Mouse (Mus musculus): ENCODE data around the gene Ccdc114. TPM values are rescaled to one million over a fixed set of nuclear protein-coding genes. Genes with fewer than 3 reads are reported as not detected.
"Not testable (repeated sequence)": the region's sequence is repeated elsewhere in the genome, so short reads cannot be mapped to it uniquely, and the experiment has no call there.

Ccdc114 gene
- total RNA-seq (2021): 1 to 10 TPM; 3.0 TPM

DNA sequence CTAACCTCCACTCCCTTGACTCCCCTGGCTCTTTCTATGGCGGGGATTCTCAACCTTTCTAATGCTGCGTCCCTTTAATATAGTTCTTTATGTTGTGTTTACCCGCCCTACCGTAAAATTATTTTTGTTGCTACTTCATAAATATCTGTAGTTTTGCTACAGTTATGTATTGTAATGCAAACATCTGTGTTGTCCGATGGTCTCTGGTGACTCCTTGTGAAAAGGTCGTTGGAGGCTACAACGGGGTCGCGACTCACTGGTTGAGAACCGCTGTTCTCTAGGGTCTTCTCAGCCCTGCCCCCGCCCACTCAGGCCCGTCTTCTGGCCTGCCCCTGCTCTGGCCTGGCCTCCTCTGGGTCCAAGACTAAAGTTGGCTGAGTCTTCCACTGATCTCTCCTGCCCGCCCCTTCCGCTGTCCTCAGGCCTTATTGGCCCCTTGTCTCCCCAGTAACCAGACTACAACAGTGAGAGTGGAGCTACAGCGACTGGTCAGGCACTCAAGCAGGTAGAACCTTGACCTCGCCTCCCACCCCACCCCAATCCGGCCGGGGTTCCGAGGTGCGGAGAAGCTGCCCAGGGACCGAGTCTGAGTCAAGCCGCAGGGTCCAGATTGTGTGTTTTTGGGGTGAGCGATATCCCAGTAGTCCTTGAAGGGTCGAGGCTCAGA lies at the start of gene Ccdc114:
Gene Ccdc114 (plus strand): TSS at position 311 of the 667 bp plus-strand sequence.
- DNase-seq: peak in 1 of 2 experiments; percentile 23

DNA sequence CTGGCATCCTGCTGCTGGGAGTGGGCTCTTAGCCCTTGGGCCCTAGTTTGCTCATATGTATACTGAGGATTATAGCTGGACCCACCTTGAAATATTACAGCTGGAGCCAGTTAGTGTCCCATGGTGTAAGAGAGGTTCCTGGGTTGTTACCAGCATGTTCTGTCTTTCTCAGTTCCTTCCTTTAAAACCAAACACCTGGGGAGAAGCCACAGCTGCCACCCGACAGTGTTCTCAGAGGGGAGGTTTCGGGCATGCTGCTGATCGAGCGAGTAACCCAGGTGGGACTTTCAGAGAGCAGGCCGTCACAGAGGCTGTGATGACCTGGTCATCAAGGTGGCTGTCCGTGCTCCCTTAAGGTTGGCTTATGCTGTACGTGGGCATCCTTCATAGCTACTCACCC lies 47.0 kb upstream of the Ccdc114 start:
- DNase-seq: no peak

DNA sequence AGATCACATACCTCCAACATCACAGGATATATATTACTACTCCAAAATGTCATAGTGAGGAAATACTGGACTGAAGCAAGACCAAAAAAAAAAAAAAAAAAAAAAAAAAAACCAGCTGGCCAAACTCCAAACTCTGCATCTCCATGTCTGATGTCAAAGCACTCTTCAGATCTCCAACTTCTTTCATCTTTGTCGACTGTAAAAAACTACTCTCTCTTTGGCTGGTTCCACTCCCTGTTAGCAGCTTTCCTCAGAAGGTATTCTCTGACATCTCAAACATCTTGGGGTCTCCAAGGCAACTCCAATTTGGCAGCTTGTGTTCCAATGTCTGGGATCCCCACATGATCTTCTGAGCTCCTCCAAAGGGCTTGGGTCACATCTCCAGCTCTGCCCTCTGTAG lies 45.6 kb upstream of the Ccdc114 start, which contains the start of gene Grin2d:
Gene Grin2d (minus strand): TSS at position 101 of the 400 bp plus-strand sequence.
- not testable (repeated sequence) for DNase-seq

DNA sequence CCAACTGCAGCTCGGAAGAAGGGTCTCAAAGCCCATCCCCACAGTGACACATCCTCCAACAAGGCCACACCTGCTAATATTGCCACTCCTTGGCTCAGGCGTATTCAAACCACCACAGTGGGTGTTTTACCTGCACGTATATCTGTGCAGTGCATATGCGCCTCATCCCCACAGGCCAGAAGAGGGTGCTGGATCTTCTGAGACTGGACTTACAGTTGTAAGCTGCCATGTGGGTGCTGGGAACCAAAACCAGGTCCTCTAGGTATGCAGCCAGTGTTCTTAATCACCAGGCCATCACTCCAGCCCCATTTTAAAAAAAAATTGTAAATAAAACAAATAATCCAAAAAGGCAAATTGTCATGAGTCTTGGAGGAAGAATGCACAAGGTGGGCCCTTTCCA lies 43.3 kb upstream of the Ccdc114 start:
- DNase-seq: no peak

DNA sequence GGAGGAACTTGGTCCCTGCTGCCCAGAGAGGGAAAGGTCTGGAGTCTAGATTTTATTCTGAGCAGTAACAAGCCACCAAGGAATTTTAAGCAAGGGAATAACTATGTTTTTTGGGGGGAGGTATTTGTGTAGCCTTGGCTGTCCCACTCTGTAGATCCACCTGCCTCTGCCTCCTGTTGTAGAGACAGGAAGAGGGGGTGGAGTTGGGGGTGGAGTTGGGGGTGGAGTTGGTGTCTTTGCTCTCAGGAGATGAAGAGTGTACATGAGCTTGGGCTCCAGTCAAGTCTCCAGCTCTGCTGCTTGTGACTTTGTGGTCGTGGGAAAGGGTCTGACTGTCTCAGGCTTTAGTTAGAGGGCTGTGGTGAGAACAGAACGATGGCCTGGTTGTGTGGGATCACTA lies 42.9 kb upstream of the Ccdc114 start:
- no peak for DNase-seq

DNA sequence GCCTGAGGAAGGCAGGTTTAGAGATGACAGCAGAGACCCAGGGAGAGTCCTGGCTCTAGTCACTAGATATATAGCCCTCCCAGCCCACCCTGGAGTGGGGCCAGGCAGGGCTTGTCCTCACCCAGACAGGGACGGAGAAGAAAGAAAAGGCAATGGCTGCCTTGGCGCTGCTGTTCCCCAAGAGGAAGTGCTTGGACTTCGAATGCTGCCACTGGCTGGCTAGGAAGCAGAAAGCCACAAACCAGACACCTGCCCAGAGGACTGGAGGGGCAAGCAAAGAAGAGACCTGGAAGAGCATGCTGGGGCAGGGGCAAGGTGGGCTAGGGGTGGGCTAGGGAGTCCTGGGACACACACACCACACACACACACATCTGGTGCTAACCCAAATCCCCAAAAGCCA lies 36.6 kb upstream of the Ccdc114 start:
- no peak for DNase-seq

DNA sequence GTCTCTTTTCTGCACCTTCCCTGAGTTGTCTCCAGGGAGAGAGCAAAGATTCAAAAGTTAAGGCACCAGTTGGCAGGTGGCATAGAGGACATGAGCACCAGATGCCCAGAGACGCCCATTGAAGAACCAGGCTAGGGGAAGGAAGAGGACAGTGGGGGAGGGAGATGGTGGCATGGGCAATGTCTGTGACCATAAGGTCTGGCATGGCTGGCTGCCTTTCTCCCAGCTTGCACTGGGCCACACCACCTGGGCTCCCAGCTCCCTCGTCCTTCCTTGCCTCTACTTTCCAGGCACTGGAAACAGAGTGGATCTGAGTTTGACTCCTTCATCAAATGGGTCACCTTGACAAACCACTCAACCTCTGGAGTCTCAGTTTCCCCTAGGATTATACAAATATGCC lies 31.2 kb upstream of the Ccdc114 start:
- DNase-seq: no peak

DNA sequence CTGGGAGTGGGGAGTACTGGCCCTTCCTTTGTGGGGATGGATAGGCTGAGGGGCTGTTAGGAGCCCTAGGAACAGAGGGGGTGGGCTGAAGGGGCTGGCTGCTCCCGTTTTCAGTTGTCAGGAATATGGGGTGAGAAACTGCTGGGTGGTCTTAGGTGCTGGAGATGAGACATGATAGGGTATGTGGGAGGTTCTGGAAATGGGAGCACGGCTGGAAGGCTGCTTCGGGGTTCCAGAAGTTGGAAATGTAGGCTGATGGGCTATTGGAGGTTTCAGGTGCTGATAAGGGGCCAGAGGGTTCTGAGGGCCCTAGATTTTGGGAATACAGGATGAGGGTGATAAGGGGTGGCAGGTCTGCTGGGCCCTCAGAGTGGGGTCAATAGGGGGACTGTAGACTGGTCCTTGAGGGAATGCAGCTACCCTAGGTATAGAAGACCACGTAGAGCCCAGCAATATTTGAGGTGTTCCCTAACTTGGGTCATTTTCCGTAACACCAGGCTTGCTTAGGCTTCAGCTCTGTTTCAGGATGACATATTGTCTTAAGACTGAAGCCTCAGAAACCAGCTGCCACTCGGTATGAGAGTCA lies 27.8 kb upstream of the Ccdc114 start:
- no peak for DNase-seq

DNA sequence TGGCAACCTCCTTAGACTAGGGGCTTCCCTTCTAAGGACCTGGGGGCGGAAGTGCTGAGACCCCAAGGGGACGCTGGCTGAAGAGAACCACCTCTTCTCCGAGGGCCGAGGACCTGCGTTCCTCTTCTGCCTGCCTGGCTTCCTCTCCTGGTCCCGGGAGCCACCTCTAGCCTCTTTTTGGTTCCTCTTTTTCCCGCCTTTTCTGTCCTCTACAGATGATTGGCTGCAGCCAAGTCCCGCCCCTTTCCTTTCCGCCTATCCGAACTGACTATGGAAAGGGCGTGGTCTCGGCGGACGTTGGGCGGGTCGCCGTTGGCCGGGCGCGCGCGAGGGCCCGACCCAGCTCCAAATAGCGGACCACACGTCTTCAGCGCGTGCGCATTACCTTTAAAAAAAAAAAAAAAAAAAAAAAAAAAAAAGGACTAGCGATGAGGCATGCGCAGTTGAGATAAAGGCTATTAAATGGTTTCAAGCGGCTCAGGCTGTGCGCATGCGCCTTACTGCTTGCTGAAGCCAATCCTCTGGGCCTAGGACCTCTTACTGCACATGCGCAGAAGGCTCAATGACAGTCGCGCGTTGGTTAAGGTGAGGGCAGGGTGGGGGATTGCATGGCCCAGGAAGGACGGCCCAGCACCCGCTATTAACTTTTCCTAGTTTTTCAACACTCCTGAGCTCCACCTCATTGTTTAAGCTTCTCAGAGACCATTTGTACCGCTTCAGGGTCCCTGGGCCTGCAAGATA lies 27.2 kb upstream of the Ccdc114 start, which contains the start of the genes Syngr4 and Tmem143:
Gene Syngr4 (minus strand): TSS at position 198 of the 741 bp plus-strand sequence.
Gene Tmem143 (plus strand): TSS at position 425 of the 741 bp plus-strand sequence.
- DNase-seq: peak; percentile 94 to 96

DNA sequence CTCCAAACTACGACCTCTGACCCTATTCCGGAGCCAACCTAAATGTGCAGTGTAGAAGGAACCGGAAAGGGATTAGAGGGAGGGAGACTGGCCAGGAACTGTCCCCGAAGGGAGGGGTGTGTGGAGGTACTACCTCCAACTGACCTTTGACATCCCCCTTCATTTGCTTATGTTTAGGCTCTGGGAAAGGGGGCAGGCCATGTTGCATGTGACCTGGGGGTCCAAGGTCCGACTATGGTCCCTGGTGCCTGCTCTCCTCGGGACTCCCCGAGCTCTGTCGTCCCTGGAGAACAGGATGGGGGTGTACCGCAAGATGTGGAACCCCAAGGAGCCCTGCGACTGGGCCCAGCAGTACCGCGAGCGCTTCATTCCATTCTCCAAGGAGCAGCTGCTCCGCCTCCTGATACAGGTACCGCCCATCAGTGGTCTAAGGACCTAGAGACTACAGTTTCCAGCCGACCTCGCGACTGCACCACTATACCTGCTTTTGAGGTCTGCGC lies 26.6 kb upstream of the Ccdc114 start:
- peak; percentile 60 to 61 for DNase-seq

DNA sequence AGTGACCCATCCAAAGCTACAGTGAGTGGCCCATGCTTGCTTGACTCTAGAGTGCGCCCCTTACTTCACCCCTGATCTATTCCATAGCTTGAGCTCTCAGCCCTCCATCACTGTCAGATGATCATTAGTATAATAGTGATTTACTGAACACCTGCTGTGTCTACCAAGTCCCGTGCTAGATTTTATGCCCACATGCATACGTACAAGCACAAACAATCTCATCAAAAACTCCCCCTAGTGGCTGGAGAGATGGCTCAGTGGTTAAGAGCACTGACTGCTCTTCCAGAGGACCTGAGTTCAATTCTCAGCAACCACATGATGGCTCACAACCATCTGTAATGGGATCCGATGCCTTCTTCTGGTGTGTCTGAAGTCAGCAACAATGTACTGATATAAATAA lies 25.7 kb upstream of the Ccdc114 start:
- not testable (repeated sequence) for DNase-seq

DNA sequence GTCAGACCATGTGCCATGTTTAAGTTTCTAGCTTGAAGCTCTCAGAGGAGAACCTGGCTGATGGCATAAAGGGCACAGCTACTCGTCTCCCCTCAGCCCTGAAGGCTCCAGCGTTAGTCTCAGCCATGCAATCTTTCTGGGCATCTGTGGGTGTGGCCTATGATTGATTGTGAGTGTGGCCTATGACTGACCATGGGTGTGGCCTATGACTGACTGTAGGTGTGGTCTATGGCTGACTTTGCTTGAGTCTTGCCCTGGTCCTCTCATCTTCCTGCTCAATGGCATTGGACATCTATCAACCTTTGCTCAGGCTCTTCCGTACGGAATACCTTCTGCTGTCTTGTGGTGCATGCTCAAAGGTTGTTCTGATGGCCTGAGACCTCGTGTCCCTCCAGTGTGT lies 22.3 kb upstream of the Ccdc114 start:
- no peak for DNase-seq

DNA sequence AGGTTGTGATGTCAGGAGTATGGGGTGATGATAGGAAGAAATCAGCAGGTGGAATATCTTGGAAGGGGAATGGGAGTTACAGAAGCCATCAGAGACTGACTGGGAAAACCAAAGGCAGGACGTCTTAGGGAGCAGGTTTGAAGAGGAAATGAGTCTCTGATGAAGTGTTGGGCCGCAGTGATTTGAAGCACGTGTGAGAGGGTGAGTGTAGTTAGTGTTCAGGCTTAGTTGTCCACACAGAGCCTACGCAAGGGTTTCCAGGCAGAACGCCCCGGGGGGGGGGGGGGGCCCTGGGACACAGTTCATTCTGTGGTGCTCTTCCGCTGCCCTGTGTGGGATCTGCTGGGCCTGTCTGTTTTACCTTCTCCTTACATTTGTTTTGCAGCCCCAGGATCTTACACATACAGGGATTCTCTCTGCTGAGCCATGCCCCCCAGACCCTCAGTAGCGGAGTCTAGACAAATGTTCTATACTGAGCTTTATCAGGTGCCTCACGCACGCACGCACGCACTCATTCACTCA lies 21.3 kb upstream of the Ccdc114 start:
- no peak for DNase-seq

DNA sequence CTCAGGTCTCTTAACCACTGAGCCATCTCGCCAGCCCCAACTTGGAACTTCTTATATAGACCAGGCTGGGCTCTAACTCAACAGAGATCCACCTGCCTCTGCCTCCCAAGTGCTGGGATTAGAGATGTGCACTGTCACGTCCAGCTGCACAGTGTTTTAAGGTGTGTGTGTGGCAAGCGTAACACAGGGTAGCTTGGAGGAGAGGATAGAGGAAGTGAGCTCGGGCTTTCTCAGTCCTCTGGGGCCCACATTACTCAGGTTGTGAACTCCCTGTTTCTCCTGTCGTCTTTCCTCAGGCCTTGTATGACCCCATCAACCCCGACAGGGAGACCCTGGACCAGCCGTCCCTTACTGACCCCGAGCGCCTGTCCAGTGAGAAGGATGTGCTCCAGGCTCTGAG lies 17.2 kb upstream of the Ccdc114 start:
- no peak for DNase-seq

DNA sequence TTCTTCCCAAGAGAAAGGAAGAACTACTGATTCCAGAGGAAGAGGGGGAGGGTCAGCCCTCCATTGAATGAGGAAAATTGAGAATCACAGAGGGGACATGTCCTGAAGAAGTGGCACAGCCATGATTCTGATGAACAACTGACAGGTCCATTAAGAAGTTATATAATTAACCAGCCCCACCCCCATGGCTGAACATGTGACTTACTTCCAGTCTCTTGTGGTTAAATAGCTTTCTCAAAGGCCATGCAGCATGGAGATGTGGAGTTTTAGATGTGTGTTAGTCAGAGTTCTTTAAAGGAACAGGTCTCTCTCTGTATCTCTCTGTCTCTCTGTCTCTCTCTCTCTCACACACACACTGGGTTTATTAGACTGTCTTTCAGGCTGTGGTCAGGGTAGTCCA lies 15.5 kb upstream of the Ccdc114 start:
- DNase-seq: no peak

DNA sequence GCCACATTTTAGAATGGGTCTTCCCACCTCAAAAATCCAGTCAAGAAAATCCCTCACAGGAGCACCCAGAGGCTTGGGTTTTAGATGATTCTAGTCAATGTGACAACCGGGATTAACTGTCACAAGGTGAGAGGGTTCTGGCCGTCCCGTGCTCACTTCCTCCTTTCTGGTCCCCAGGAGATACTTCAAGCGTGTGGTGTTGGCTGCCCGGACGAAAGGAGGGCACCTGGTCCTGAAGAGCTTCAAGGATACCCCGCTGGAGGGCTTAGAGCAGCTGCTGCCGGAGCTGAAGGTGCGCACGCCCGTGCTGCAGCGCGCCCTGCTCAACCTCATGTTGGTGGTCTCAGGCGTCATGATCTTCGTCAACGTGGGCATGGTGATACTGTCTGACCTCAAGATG lies 14.7 kb upstream of the Ccdc114 start:
- DNase-seq: no peak

DNA sequence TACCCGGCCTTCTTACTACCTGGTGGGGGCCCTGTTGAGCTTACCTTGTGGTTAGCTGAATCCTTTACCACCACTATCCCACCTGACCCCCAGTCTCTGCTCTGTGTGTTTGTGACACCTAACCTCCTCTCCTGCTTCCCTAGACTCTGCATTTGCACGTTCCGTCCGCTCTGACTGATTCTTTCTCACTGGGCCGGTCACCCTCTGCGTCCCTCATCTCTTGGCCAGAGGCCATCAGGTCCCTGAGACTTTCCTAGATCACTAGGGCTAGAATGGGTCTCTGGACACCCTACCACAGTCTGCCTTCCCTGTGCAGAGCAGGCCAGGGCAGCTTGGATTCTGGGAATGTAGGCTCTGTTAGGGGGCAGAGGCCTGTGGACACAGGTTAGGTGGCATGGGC lies 9.8 kb upstream of the Ccdc114 start:
- DNase-seq: no peak

DNA sequence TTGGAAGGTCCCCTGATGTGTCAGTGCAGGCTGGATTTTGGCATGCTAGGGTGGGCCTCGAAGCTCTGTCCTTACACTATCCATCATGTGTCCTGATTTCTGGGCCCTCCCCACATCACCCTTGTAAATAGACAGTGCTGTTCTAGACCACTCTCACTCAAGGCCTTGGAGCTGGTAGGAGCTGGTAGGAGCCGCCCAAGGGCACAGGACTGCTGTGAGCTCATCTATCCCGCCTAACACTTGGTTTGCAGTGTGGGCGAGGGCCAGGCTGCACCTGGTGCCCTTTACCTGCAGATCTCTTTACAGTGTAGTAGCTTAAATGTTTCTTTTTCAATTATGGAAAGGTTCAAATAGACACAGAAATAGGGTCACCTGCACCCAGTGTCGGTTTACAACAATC lies 8.9 kb upstream of the Ccdc114 start:
- DNase-seq: no peak

DNA sequence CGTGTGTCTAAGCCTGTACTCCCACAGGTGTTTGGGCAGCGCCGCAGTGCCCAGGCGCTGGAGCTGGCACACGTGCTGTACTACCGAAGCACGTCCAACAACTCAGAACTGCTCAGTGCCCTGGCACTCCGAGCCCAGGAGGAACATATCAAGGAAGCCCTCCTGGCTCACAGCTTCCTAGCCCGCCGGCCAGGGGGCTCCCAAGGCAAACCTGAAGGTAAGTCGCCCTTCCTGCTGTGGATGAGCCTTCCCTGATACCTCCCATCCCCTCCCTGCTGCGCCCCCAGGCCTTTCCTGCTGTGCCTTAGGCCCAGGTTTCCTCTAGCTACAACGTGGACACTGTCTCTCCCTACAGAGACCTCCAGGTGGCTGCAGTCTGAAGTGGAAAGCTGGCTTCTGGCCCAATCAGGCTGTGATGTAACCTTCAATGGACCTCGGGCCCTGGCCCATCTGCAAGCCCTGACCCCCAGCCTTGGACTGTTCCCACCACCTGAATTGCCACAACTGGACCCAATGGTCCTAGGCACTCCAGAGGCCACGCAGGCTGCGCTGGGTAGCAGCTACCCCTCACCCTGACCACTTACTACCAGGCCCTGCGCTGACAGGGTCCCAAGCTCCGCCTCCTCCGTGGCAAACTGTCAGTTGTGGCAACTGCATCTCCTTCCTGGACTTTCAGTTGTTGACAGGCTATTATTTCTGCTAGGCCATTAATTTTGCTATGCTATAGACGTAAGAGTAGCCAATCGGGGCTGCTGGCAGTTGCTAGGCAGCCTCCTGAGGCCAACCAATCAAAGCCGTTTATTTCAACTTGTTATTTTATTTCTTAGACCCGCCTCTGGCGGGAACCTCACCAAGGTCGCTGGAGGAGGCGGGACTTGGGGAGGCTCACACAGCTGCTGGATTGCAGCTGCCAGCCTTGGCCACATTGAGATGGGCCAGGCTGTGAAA lies 7.5 kb upstream of the Ccdc114 start:
- DNase-seq: peak; percentile 62 to 80

DNA sequence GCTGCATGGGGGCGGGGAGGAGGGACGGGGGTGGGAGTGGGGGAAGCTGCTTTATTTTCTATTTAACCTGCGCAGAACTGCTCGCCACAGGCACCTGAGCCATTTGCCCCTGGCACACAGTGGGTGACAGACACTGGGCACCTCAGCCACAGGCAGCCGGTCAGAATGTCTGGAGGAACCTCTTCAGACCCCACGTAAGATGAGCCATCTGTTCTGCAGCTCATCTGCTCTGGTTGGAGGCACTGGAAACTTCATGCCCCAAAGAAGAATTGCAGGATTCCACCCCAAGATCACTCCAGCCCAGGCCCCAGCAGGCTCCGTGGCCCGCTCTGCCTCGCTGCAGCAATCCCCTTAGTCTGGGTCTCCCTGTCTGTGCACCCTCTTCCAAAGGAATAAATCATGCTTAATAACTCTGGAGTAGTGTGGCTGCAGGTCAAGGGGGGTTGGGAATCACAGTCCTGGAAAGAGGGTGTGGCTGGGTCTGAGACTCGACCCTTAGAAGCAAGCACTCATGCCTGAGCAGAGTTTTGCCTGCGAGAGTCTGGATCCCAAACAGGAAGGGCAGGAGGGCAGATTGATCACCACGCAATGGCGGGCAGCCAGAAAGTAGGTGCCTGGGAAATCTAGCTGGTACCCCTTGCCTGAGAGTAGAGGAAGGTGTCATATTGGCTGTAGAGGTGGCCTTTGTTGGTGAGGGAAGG lies 6.7 kb upstream of the Ccdc114 start:
- DNase-seq: no peak

DNA sequence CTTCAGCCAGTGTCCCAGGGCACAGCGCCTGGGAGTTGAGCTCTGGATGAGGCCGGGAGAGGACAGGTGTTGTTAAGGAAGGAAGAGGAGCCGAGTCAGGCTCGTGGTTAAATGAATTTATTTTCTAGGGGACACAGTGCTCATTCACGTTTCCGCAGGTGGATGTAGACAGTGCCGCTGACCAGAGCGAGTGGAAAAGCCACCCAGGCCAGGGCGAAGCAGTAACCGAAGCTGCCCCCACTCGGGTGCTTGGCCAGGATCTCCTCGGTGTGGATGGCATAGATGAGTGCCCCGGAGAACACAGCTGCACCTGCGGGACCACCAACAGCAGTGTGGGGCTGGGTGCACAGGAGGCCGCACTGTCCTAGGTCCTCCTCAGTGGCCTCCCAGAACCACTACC lies 5.9 kb upstream of the Ccdc114 start:
- DNase-seq: no peak

Measured in layer of hippocampus, postnatal 36 days (tissue).